Mouse (Mus musculus): Measurements from ENCODE around the gene 1110032A03Rik. TPM values are rescaled to one million over a fixed set of nuclear protein-coding genes. Genes with fewer than 3 reads are reported as not detected.

The 1110032A03Rik gene
- 77.2 TPM for polyA plus RNA-seq (2014; fragmentation: Illumina TruSeq; extraction: RNeasy Lipid Tissue Mini Kit (QIAGEN cat#74804); ENCODE audit: low replicate concordance)

DNA sequence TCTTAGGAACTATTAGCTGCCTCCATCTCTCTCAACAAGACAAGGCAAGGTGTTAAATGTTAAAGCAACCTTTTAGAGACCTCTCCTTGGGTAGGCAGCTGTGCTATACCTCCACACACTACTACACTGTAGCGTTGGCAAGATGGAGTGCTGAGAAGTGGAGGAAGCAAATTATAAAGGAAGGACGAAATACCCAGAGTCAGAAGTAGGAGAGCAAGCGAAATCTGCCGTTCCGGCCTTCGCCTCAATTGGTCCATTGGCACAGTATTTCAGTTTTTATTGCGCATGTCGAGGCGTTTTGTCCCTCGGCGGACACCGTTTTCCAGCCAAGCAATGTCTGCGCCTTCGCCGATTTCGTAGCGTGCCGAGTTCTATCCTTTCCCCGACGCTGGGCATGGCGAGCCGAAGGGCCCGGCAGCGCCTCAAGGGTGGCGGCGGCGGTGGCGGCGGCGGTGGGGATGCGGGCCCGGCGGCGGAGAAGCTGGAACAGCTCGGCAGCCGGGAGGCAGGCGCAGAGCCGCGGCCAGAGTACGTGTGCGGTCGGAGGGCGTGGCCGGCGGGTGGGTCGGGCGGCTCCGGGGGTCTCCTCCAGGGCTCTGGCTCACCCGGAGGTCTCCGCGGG lies at the start of gene 1110032A03Rik, which contains the start of gene Alg9:
Gene 1110032A03Rik, minus strand, starts transcription at position 530 of the 622 bp plus-strand sequence.
Gene Alg9, plus strand, starts transcription at position 29 of the 622 bp plus-strand sequence.

DNA sequence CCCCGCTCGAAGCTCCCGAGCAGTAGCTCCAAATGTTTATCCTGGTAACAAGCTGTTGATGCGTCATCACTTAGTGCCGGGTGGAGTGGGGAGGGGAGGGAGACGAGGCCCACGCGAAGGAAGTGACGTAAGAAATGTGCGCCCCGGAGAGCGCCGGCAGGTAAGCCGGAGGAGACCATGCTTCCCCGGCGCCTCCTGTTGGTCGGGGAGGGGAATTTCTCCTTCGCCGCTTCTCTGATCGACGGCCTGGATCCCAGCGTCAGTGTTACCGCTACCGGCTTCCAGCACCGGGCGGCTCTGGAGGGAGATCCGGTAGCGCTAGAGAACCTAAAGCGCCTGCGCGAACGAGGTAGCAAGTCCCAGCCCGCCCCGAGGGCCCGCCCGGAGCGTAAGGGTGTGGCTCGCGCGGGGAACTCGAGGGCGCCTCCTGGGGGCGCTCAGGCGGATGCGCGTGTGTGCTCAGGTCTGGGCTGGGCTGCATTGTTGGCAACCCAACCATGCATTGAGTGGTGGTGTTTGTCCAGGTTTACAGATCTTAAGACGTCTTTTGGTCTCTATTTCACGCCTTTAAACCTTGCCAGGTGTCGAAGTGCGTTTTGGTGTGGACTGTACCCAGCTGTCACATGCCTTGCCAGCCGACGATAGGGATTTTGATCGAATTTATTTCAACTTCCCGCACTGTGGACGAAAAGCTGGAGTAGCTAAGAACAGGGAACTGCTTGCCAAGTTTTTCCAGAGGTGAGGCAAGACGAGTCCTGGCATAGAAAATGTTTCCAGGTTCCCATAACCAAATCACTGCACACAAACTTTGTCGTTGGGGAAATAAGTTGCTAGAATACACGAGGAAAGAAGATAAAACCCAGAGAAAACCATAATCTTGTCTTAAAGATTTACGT lies 7.0 kb downstream of the 1110032A03Rik start, which contains the start of gene Fdxacb1:
Gene Fdxacb1, plus strand, starts transcription at position 130 of the 896 bp plus-strand sequence.

DNA sequence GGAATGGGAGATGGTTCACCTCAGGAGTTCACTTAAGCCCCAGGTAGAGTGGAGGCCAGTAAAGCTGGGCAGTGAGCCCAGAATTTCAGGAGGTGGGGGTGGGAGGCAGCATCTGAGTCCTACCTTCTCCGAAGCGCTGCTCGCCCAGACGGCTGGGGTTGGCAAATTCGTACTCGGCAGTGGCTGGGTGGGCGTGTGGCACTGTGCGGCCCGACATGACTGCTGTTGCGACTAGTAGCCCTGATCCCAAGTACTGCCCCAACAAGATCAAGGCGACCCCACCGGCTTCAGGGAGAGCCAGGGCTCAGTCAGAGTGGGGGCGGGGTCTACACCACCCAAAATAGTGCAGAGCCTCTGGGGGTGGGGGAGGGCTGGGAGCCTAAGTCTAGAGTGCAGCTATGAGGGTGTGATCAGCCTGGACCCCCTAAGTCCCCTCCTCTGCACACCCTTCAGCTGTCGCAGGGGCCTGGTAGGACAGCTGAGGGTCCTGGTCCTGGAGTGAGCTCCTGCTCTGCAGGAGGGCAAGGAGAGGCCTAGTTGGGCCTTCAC lies 23.2 kb downstream of the 1110032A03Rik start, which contains the start of gene Hspb2:
Gene Hspb2, minus strand, starts transcription at position 301 of the 549 bp plus-strand sequence.

DNA sequence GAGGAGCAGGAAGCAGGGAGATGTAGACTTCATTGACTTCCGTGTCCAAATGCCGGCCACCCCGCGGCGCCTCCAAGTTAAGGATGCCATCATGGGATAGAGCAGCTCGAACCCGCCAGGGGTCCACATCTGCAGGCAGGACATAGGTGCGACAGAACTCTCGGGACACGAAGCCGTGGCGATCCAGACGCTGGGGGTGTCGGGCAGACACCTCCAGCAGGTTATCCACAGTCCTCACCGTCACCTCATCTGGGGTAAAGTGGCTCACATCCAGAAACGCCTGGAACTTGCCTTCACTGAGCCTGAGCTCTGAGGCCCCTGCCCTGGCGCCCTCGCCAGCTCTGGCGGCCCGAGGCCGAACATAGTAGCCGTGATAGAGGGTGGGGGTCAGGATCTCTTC lies 24.0 kb downstream of the 1110032A03Rik start, which contains the start of gene Cryab:
Gene Cryab, plus strand, starts transcription at position 3 of the 400 bp plus-strand sequence.

DNA sequence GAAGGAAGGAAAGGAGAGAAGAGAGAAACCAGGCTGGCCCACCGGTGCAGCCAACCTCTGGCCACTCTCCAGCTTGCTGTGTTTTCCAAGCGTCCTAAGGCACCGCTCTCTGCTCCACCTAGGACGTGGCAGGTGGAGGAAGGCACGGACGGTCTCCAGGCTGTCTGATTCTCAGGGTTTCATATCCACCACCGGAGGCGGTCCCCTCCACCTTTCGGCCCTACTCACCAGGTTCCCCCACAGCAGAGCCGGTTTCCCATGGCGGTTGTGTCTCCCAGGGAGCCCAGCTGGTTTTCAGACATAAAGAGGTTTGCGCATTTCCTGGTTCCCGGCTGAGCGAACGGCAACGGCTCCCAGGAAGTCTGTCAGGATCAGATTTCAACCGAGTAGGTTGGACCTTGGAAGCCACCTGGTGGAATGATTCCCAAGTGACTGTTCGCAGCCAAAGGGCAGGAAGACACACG lies 29.1 kb downstream of the 1110032A03Rik start, which contains the start of gene 2310030G06Rik:
Gene 2310030G06Rik, minus strand, starts transcription at position 323 of the 464 bp plus-strand sequence.

DNA sequence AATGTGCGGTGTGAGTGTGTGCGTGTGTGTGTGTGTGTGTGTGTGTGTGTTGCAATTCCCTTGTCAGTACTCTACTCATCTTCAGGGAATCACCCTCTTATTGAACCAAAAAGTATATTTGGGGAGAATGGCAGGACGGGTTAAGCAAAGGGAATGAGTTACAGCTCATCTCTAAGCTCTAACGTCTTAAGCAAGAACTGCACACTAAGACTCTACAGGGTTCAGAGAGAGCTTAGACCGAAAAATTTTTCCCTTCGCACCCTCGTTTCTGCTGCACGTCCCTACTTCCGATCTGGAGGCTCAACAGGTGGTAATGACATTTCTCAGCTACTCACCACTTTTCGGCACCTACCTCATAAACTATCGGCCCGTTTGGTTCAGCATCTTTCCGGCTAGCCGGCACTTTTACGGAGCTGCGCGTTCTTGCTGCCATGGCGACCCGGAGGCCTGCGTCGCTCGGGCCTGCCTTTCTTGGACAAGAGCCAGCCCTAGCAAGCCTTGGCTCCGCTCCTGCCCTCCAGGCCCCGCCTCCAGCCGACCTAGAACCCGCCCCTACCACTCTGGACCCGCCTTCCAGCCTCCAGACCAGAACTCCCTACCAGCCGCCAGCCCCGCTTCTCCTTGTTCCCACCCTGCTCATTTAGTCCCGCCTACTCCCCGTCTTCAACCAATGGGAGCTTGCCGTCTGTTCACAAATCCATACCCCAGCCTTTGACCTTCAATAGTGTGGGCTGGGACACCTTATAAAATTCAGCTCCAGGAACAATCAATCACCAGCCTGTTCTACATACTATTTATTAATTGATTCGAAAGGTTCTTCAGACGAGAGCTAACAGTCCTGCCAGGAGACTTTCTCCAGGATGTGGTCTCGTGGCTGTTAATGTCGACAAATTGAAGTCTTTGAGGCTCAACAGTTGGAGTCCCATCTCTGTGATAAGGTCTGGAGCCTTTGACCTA lies 36.1 kb downstream of the 1110032A03Rik start, which contains the start of gene Dixdc1:
Gene Dixdc1, minus strand, starts transcription at position 604 of the 957 bp plus-strand sequence.

Other genes starting within 250 kb of the 1110032A03Rik start
- 151 TPM for gene Pts, start 246.8 kb downstream of the 1110032A03Rik start, polyA plus RNA-seq (2014; fragmentation: Illumina TruSeq; extraction: RNeasy Lipid Tissue Mini Kit (QIAGEN cat#74804); ENCODE audit: low replicate concordance)
- 1,608 TPM for gene Il18, start 220.7 kb downstream of the 1110032A03Rik start, polyA plus RNA-seq (2014; fragmentation: Illumina TruSeq; extraction: RNeasy Lipid Tissue Mini Kit (QIAGEN cat#74804); ENCODE audit: low replicate concordance)
- gene Bco2, start 220.3 kb downstream of the 1110032A03Rik start, polyA plus RNA-seq (2014; fragmentation: Illumina TruSeq; extraction: RNeasy Lipid Tissue Mini Kit (QIAGEN cat#74804); ENCODE audit: low replicate concordance): 142 TPM
- gene Tex12, start 214.2 kb downstream of the 1110032A03Rik start, polyA plus RNA-seq (2014; fragmentation: Illumina TruSeq; extraction: RNeasy Lipid Tissue Mini Kit (QIAGEN cat#74804); ENCODE audit: low replicate concordance): 17.0 TPM
- gene Sdhd, start 171.7 kb downstream of the 1110032A03Rik start, polyA plus RNA-seq (2014; fragmentation: Illumina TruSeq; extraction: RNeasy Lipid Tissue Mini Kit (QIAGEN cat#74804); ENCODE audit: low replicate concordance): 577 TPM
- gene Timm8b, start 171.6 kb downstream of the 1110032A03Rik start, polyA plus RNA-seq (2014; fragmentation: Illumina TruSeq; extraction: RNeasy Lipid Tissue Mini Kit (QIAGEN cat#74804); ENCODE audit: low replicate concordance): 92.0 TPM
- gene Pih1d2, start 158.2 kb downstream of the 1110032A03Rik start, polyA plus RNA-seq (2014; fragmentation: Illumina TruSeq; extraction: RNeasy Lipid Tissue Mini Kit (QIAGEN cat#74804); ENCODE audit: low replicate concordance): 1.4 TPM
- gene Nkapd1, start 158.1 kb downstream of the 1110032A03Rik start, polyA plus RNA-seq (2014; fragmentation: Illumina TruSeq; extraction: RNeasy Lipid Tissue Mini Kit (QIAGEN cat#74804); ENCODE audit: low replicate concordance): 92.4 TPM
- 120 TPM for gene Dlat, start 115.7 kb downstream of the 1110032A03Rik start, polyA plus RNA-seq (2014; fragmentation: Illumina TruSeq; extraction: RNeasy Lipid Tissue Mini Kit (QIAGEN cat#74804); ENCODE audit: low replicate concordance)
- 2.3 TPM for gene Dixdc1, start 36.0 kb downstream of the 1110032A03Rik start, polyA plus RNA-seq (2014; fragmentation: Illumina TruSeq; extraction: RNeasy Lipid Tissue Mini Kit (QIAGEN cat#74804); ENCODE audit: low replicate concordance)
- gene 2310030G06Rik, start 29.0 kb downstream of the 1110032A03Rik start, polyA plus RNA-seq (2014; fragmentation: Illumina TruSeq; extraction: RNeasy Lipid Tissue Mini Kit (QIAGEN cat#74804); ENCODE audit: low replicate concordance): 78.6 TPM
- gene Cryab, start 24.2 kb downstream of the 1110032A03Rik start, polyA plus RNA-seq (2014; fragmentation: Illumina TruSeq; extraction: RNeasy Lipid Tissue Mini Kit (QIAGEN cat#74804); ENCODE audit: low replicate concordance): 1.9 TPM
- not detected for gene Hspb2, start 23.2 kb downstream of the 1110032A03Rik start, polyA plus RNA-seq (2014; fragmentation: Illumina TruSeq; extraction: RNeasy Lipid Tissue Mini Kit (QIAGEN cat#74804); ENCODE audit: low replicate concordance)
- 5.8 TPM for gene Fdxacb1, start 7.3 kb downstream of the 1110032A03Rik start, polyA plus RNA-seq (2014; fragmentation: Illumina TruSeq; extraction: RNeasy Lipid Tissue Mini Kit (QIAGEN cat#74804); ENCODE audit: low replicate concordance)
- gene Alg9, start 501 bp downstream of the 1110032A03Rik start, polyA plus RNA-seq (2014; fragmentation: Illumina TruSeq; extraction: RNeasy Lipid Tissue Mini Kit (QIAGEN cat#74804); ENCODE audit: low replicate concordance): 6.5 TPM
- 11.5 TPM for gene Ppp2r1b, start 69.8 kb upstream of the 1110032A03Rik start, polyA plus RNA-seq (2014; fragmentation: Illumina TruSeq; extraction: RNeasy Lipid Tissue Mini Kit (QIAGEN cat#74804); ENCODE audit: low replicate concordance)
- 5.9 TPM for gene Sik2, start 233.6 kb upstream of the 1110032A03Rik start, polyA plus RNA-seq (2014; fragmentation: Illumina TruSeq; extraction: RNeasy Lipid Tissue Mini Kit (QIAGEN cat#74804); ENCODE audit: low replicate concordance)